Mouse (Mus musculus) ES-Bruce4 (cell line): ENCODE data around the gene Plcb1.

Source experiments
- CTCF ChIP-seq: IDR thresholded peaks from one replicate; pipeline ENCODE4 v1.8.1; 2011; ENCODE audit warnings: low read depth, low read length
- POLR2A ChIP-seq: IDR thresholded peaks from one replicate; pipeline ENCODE4 v1.8.1; 2011; ENCODE audit warnings: low read length; ENCODE audit not compliant: insufficient read depth

DNA sequence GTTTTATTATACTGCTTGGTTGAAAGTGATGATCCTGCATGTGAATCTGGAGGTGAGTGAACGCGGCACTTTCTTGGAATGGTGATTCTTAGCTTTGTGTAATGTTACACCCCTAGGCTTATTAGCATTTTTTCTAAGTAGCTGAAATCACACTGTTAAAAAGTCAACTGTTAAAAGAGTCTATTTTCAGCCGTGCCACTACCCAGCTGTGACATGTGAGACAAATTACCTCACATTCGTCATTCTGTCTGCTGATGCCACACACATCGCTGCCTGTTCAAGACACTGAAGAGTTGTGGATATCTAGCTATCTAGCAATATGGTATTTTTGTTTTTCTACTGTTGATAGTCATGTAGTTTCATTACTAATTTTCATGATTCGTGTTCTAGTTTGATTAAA, 229.6 kb downstream of the Plcb1 start:
- no peak for TF ChIP-seq CTCF
- no peak for TF ChIP-seq POLR2A
